Comparison of ENCODE assay signal across 10 mouse cellular contexts in genomic region chr9:89687503-89688226, GRCm38 (mm10). TPM values are rescaled to one million over a fixed set of nuclear protein-coding genes. Genes with fewer than 3 reads are reported as not detected.
A peak's percentile ranks its signal among the peaks of the same experiment; 100 is the strongest.
DNase-seq lines count a peak whose midpoint lies in the region; ATAC-seq and TF ChIP-seq lines count a peak whose summit lies in the region.
"Had no signal": no experiment of that assay in that cellular context is flagged by ENCODE, and none has a peak within 500 bp of the region (broad histone marks: within the 10 kb centered on the region; RNA-seq: fewer than 3 reads in every experiment).

No protein-coding gene starts in this region.

- no peak overlapping the region for H3K4me2 ChIP-seq in liver, embryonic 14.5 days (ENCODE audit: low read depth)
- H3K4me2 ChIP-seq: embryonic facial prominence, embryonic 13.5 days; lung, embryonic 15.5 days had no signal

- no peak overlapping the region for H3K4me3 ChIP-seq in layer of hippocampus, adult 2 months
- no peak overlapping the region for H3K4me3 ChIP-seq in E14TG2a.4 (replicated peaks; ENCODE audit: low read length)
- H3K4me3 ChIP-seq in liver, embryonic 14.5 days (ENCODE audit: insufficient read depth in 1 of 2, low read depth in 2 of 2, low read length in 2 of 2) = no peak overlapping the region
- H3K4me3 ChIP-seq: embryonic facial prominence, embryonic 13.5 days; lung, embryonic 15.5 days had no signal

- H3K9ac ChIP-seq in liver, embryonic 14.5 days (replicated peaks) = no peak overlapping the region
- H3K9ac ChIP-seq: embryonic facial prominence, embryonic 13.5 days; lung, embryonic 15.5 days had no signal

- H3K9me3 ChIP-seq in E14TG2a.4 (ENCODE audit: low read length) = no peaks in the 10 kb centered on the region
- no peaks in the 10 kb centered on the region for H3K9me3 ChIP-seq in liver, embryonic 14.5 days (ENCODE audit: control insufficient read depth, low read length)
- H3K9me3 ChIP-seq: embryonic facial prominence, embryonic 13.5 days; lung, embryonic 15.5 days had no signal

- ATAC-seq in liver, embryonic 14.5 days (ENCODE audit: insufficient read depth) = no peak

- WGBS in liver, embryonic 14.5 days (ENCODE audit: insufficient replicate concordance) = 46% methylated on average over 10 of the region's 10 CpGs

- no peak for TF ChIP-seq EP300 in liver, embryonic 14.5 days (IDR thresholded peaks at IDR 0.05; ENCODE audit: low read depth)

- H3K36me3 ChIP-seq in E14TG2a.4 (ENCODE audit: insufficient read depth, low read length) = no peaks in the 10 kb centered on the region
- no peaks in the 10 kb centered on the region for H3K36me3 ChIP-seq in liver, embryonic 14.5 days (replicated peaks; ENCODE audit: control insufficient read depth, insufficient read depth, low read depth)
- H3K36me3 ChIP-seq: embryonic facial prominence, embryonic 13.5 days; lung, embryonic 15.5 days had no signal

- DNase-seq in layer of hippocampus, adult 2 months (ENCODE audit: low spot score in 2 of 2) = peak in 1 of 2 experiments; percentile 41
- DNase-seq in layer of hippocampus, adult 11-12 months (ENCODE audit: low spot score) = no peak
- DNase-seq in embryo, embryonic 11 days = peak; percentile 37
- no peak for DNase-seq in liver, embryonic 14.5 days (ENCODE audit: low read depth in 3 of 3, low spot score in 3 of 3)
- DNase-seq in thymus, postnatal 4 days = peak; percentile 52
- DNase-seq in yolk sac, embryonic 10.5 days (ENCODE audit: low spot score) = no peak
- no peak for DNase-seq in frontal cortex, postnatal 10 days (ENCODE audit: low spot score in 2 of 2)

- no peak overlapping the region for H3K27ac ChIP-seq in layer of hippocampus, adult 2 months
- H3K27ac ChIP-seq in liver, embryonic 14.5 days = no peak overlapping the region
- H3K27ac ChIP-seq: embryonic facial prominence, embryonic 13.5 days; lung, embryonic 15.5 days had no signal

- H3K4me1 ChIP-seq in E14TG2a.4 (replicated peaks; ENCODE audit: low read depth, low read length) = no peaks in the 10 kb centered on the region
- H3K4me1 ChIP-seq in liver, embryonic 14.5 days (replicated peaks; ENCODE audit: control insufficient read depth in 2 of 2, insufficient read depth in 2 of 2, low read length in 1 of 2) = no peaks in the 10 kb centered on the region
- H3K4me1 ChIP-seq: embryonic facial prominence, embryonic 13.5 days; lung, embryonic 15.5 days had no signal

- H3K27me3 ChIP-seq in E14TG2a.4 (ENCODE audit: insufficient read depth, low read length) = no peaks in the 10 kb centered on the region
- no peaks in the 10 kb centered on the region for H3K27me3 ChIP-seq in liver, embryonic 14.5 days (ENCODE audit: control insufficient read depth, insufficient read depth, low read length)
- H3K27me3 ChIP-seq: embryonic facial prominence, embryonic 13.5 days; lung, embryonic 15.5 days had no signal

- TF ChIP-seq CTCF in layer of hippocampus, adult 2 months (conservative IDR thresholded peaks at IDR 0.05) = peak; percentile 88
- TF ChIP-seq CTCF in E14TG2a.4 (conservative IDR thresholded peaks at IDR 0.05; ENCODE audit: low read length) = peak; percentile 94
- TF ChIP-seq CTCF in liver, embryonic 14.5 days (IDR thresholded peaks at IDR 0.05; ENCODE audit: low read depth) = peak; percentile 59

RNA-seq across cellular contexts. Expression of gene Tmed3, which starts 17.2 kb away (rescaled TPM):
- 10 to 100 TPM; 24.8 to 26.4 TPM for total RNA-seq in layer of hippocampus, adult 2 months (2021)
- 20.7 and 21.5 TPM in 2 replicates for polyA plus RNA-seq in liver, embryonic 14.5 days (2012; rRNA removed)
- 39.1 and 39.4 TPM in 2 replicates for polyA plus RNA-seq in liver, embryonic 14.5 days (2014; fragmentation: Nextera tagmentation; extraction: Ambion mirVana)

RNA-seq across cellular contexts. Expression of gene Ankrd34c, which starts 50.6 kb away (rescaled TPM):
- total RNA-seq in layer of hippocampus, adult 2 months (2021) = 1 to 10 TPM in 1 of 2 experiments, under 1 TPM in 1; 1.00 to 1.2 TPM
- polyA plus RNA-seq in liver, embryonic 14.5 days (2012; rRNA removed) = not detected in 2 replicates
- not detected in 2 replicates for polyA plus RNA-seq in liver, embryonic 14.5 days (2014; fragmentation: Nextera tagmentation; extraction: Ambion mirVana)
- polyA plus RNA-seq: embryonic facial prominence, embryonic 13.5 days; lung, embryonic 15.5 days had no signal

Comparison
In these comparisons a context has a peak if more than half of its experiments do, and no peak if none do; other contexts are left out.
1. DNase-seq: peak in embryo, embryonic 11 days (single experiment) and thymus, postnatal 4 days (single experiment); none in layer of hippocampus, adult 11-12 months (single experiment), liver, embryonic 14.5 days (0 of 3), yolk sac, embryonic 10.5 days (single experiment) and frontal cortex, postnatal 10 days (0 of 2).
2. Peak in every context shown above with its lines, with median percentiles within 50 percentile points of each other: CTCF ChIP-seq.